Mouse (Mus musculus) left cerebral cortex, adult 2 months (tissue): ENCODE measurements around the gene Ccdc121. TPM values are rescaled to one million over a fixed set of nuclear protein-coding genes. Genes with fewer than 3 reads are reported as not detected.
"Not testable (repeated sequence)": the region's sequence is repeated elsewhere in the genome, so short reads cannot be mapped to it uniquely, and the experiment has no call there.

Experiments used
- DNase-seq, 2 experiments: peaks; one replicate each; pipeline ENCODE4 v3.0.0; 2021 to 2022; ENCODE audit warnings: low spot score in 2 of 2, mixed read lengths in 1 of 2; ENCODE audit errors: extremely low spot score in 1 of 2
- H3K27ac ChIP-seq: fragments of 200-600 bp; 2 replicates; pipeline ENCODE4 v1.8.1; 2022
- H3K4me3 ChIP-seq: fragments of 200-600 bp; 2 replicates; pipeline ENCODE4 v1.8.1; 2022
- CTCF ChIP-seq: fragments of 200-600 bp; IDR thresholded peaks from 2 replicates; pipeline ENCODE4 v1.8.1; 2022; ENCODE audit warnings: antibody characterized with exemption, mild to moderate bottlenecking, moderate library complexity
- intact Hi-C: fragments of 180-260 bp; cut with DNase I; formaldehyde crosslinking; loops from one replicate; pipeline ENCODE4 v1.15.1; 2025
- total RNA-seq, 2 experiments: library from RNA; stranded (reverse); gene quantifications; 2 replicates each; pipeline ENCODE4 v1.2.3; 2021

The Ccdc121 gene
- total RNA-seq, 2 experiments from 2014 or later: 0.37 TPM; not detected in 1

DNA sequence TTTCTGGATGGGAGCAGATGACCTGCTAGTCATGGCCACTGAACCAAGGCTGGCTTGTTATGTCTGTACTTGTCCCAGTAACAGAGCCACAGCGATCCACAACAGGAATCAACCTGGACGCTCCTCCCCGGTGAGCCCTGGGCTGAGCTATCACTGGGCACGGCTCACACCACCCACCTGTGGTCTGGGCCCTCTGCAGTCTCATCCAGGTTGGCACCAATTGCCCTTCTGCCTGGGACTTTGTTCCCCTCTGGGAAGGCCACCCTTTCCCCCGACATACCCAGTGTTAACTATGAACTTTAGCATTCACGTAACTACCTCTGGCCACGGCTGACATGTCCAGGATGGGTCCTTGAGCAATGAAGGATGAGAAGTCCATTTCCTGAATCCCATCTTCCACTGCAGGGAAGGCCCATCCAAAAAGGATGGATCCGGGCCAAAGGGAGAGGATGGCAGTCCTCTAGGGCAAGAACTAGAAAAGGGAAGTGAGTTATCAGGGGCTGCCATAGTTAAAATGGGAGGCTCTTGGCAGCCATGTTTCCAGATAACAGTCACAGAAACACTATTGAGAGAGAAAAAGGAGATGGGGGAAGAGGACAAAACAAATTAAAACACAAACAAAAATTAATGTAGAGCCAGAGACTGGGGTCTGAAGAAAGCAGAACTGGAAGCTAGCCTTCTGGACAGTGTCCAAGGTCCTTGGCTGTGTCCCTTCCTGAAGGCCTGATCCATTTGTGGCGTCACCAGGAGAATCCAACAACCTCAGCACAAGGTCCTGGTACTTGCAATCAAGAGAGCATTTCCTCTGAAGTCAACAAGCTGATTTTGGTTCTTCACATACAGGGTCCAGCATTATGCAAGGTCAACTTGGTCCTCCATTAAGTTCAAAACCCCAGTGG is 26.6 kb upstream of the Ccdc121 start:
- Histone ChIP-seq H3K27ac (no peak overlapping the region), H3K4me3 (no peak overlapping the region)
- no peak for DNase-seq
- intact Hi-C loops: no loop called here
- TF ChIP-seq CTCF: no peak

GRCm38 (mm10) chr1:181535165-181535873 is 24.1 kb upstream of the Ccdc121 start:
- TF ChIP-seq CTCF: no peak
- intact Hi-C loops: no loop called here
- Histone ChIP-seq H3K4me3 (no peak overlapping the region), H3K27ac (peak overlapping the region; percentile 66)
- peak in 1 of 2 experiments; percentile 37 for DNase-seq

DNA sequence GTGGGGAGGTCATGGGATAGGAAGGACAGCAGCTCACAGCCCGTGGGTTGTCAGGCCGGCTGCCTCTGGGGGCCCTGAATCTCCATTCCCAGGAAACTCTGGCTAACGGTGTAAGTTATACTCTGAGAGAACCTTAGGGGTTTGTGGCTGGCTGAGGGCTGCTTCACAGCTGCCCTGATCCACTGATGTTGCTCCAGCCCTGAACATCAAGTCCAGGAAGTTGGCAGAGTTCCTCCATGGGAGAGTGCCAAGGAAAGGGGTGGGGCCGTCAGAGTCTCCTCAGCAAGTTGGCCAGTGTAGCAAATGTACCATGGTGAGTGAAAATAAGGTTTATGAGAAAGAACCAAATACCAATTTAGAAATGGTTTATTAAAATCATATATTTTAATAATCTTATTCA is 18.1 kb upstream of the Ccdc121 start:
- intact Hi-C loops: no loop called here
- no peak for DNase-seq
- no peak for TF ChIP-seq CTCF
- H3K27ac ChIP-seq: no peak overlapping the region
- H3K4me3 ChIP-seq: no peak overlapping the region

DNA sequence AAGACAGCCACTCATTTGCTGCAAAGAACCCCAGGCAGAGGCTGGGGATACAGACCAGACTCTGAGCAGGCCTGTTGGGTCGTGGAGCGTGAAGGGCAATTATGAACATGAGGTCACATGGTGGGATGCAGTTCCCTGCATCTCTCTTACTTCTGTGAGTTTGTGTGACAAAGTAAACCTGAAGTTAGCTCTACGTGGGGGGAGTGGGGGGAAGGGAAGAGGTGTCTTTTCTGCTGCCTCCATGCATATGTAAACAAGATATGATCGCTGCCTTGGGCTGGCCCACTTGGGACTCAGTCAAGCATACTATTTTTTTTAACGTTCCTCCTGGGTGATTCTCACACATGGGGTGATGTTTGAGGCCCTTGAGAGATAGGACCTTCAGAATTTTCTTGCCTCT is 14.7 kb upstream of the Ccdc121 start:
- intact Hi-C loops: no loop called here

GRCm38 (mm10) chr1:181523831-181524230 is 12.6 kb upstream of the Ccdc121 start:
- Histone ChIP-seq H3K27ac (no peak overlapping the region), H3K4me3 (no peak overlapping the region)
- TF ChIP-seq CTCF: no peak
- DNase-seq: no peak
- intact Hi-C loops: no loop called here

More for the DNA sequence above, 14.7 kb upstream of the Ccdc121 start:
- Histone ChIP-seq H3K27ac (no peak overlapping the region), H3K4me3 (no peak overlapping the region)
- TF ChIP-seq CTCF: no peak
- DNase-seq: no peak

GRCm38 (mm10) chr1:181521401-181522091 is 10.3 kb upstream of the Ccdc121 start:
- Histone ChIP-seq H3K27ac (no peak overlapping the region), H3K4me3 (no peak overlapping the region)
- no peak for TF ChIP-seq CTCF
- peak in 1 of 2 experiments; percentile 41 for DNase-seq
- intact Hi-C loops: no loop called here

DNA sequence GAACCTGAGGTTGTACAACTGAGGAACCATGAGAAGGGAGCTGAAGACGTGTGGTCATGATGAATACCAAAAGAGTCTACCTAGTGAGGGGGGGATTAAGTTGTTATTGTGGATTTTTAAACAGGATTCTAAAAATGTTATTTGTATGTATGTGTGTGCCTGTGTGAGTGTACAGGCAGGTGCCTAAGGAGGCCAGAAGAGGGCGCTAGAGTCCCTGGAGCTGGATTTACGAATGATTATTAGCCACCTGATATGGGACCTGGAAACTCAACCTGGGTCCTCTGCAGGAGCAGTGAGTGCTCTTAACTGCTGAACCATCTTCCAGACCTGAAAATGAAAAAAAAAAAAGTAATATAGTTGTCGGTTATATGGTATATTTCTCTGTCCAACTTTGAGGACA is 7.9 kb upstream of the Ccdc121 start:
- no peak for DNase-seq
- H3K27ac ChIP-seq: no peak overlapping the region
- intact Hi-C loops: no loop called here
- no peak overlapping the region for H3K4me3 ChIP-seq
- peak; percentile 24 for TF ChIP-seq CTCF

DNA sequence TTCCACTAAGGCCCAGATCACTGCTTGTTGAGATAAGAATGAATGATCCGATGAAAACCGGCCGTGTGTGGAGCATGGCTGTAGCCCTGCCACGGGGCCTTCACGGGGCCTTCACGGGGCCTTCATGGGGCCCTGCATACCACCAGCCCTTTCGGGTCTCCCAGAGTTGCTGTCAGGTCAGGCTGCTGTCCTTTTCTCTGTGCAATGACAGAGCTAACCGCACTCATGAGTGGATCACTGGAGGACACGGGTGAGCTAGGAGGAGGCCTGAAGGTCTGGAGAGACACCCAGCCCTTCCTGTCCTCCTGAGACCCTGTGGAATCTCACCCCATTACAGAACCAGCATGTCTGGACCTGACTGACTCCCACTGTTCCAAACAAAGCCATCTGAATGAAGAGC is 6.8 kb upstream of the Ccdc121 start:
- no peak for TF ChIP-seq CTCF
- Histone ChIP-seq H3K27ac (no peak overlapping the region), H3K4me3 (no peak overlapping the region)
- no peak for DNase-seq
- intact Hi-C loops: no loop called here

DNA sequence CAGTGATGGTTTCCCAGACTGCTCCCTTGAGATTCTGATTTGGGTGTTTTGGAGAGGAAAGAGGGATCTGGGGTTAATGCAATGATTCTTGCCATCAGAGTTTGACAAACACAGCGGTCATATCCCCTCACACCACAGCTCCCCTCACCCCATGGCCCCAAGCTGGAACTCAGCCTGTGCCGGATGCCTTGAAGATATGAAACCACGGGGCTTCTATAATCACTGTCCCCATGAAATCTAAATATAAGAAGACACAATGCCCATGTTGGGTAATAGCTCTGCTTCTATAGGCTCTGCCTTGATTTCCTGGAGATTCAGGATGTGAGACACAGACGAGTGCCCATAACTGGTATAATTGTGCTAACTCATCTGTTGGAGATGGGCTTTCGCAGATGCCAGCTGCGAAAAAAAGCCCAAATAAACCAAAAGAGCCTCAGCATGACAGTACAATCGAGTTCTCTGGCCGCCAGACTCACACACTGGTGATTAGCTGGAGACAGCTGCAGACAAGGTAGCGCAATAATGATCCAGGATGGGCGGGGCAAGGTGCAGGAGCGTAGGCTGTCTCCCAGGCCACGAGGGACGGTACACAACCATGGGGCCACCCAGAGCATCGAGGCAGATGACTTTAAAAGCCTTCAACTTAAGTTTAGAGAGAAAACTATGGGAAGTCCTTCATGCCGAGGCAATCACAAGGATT is 1.3 kb upstream of the Ccdc121 start:
- no peak overlapping the region for H3K27ac ChIP-seq
- DNase-seq: no peak
- no peak for TF ChIP-seq CTCF
- H3K4me3 ChIP-seq: no peak overlapping the region
- intact Hi-C loops: no loop called here

- H3K27ac ChIP-seq, DNase-seq, intact Hi-C loops, H3K4me3 ChIP-seq: not testable (repeated sequence)
Observed at GRCm38 (mm10) chr1:181510855-181511254, 396 bp downstream of the Ccdc121 start.

DNA sequence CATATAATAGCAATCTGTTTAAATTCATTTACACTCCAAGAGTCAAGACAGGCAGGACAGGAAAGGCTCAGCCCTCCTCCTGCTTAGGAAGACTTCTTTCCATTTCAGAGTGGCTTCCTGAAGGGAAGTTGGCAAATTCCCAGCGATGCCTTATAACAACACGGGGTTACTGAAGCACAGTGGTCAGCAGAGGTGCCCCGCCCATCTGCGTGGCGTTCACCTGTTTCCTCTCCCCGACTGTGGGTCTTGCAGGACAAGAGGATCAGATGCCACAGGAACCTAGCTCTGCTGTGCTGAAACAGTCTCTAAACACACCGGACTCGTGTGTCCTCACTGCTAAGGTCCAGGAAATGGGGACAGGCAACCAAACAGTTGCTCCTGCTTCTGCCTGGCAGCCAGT is 5.9 kb downstream of the Ccdc121 start:
- no peak overlapping the region for H3K27ac ChIP-seq
- intact Hi-C loops: no loop called here
- H3K4me3 ChIP-seq: no peak overlapping the region
- DNase-seq: no peak
- TF ChIP-seq CTCF: no peak
